Mouse (Mus musculus): ENCODE results near the gene Vwa7. TPM values are rescaled to one million over a fixed set of nuclear protein-coding genes. Genes with fewer than 3 reads are reported as not detected.

Gene Vwa7
- polyA plus RNA-seq, 1 experiment = 0.05 TPM

GRCm38 (mm10) chr17:35011440-35011839 lies 4.9 kb upstream of the Vwa7 start:
- H3K27me3 ChIP-seq (ENCODE audit: control insufficient read depth, insufficient read depth, insufficient read length) = no peaks in the 10 kb centered on the region
- no peak overlapping the region for H3K4me2 ChIP-seq (ENCODE audit: low read depth)
- H3K4me3 ChIP-seq = no peak overlapping the region
- TF ChIP-seq POLR2A (IDR thresholded peaks at IDR 0.05; ENCODE audit: insufficient read length, low read depth) (peak; percentile 28), CEBPB (IDR thresholded peaks at IDR 0.05; ENCODE audit: insufficient read depth, poor library complexity, severe bottlenecking) (no peak)
- H3K36me3 ChIP-seq (ENCODE audit: control insufficient read depth, insufficient read depth) = peaks cover 39% of the 10 kb centered on the region
- H3ac ChIP-seq (ENCODE audit: control insufficient read depth, insufficient read length) = no peak overlapping the region
- peaks cover 4% of the 10 kb centered on the region for H3K79me2 ChIP-seq (ENCODE audit: control insufficient read depth, insufficient read depth)

DNA sequence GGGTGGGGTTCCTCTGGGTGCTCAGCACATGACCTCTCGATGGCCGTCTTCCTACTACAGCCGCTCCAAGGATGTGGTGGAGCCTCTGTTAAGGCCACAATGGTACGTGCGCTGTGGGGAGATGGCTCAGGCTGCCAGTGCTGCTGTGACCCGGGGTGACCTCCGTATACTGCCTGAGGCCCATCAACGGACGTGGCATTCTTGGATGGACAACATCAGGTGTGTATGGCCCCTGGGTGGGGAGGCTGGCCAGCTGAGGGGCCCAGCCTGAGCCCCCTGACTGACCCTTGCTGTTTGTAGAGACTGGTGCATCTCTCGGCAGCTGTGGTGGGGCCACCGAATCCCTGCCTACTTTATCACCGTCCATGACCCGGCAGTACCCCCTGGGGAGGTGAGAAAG lies 3.9 kb upstream of the Vwa7 start:
- H3K27me3 ChIP-seq (ENCODE audit: control insufficient read depth, insufficient read depth, insufficient read length) = no peaks in the 10 kb centered on the region
- H3K79me2 ChIP-seq (ENCODE audit: control insufficient read depth, insufficient read depth) = peaks cover 4% of the 10 kb centered on the region
- no peak for TF ChIP-seq POLR2AphosphoS2 (IDR thresholded peaks at IDR 0.05; ENCODE audit: insufficient read length, low read depth)
- no peak for TF ChIP-seq SRF (IDR thresholded peaks at IDR 0.05; ENCODE audit: control insufficient read depth, insufficient read length, low read depth)
- peak; percentile 19 for TF ChIP-seq POLR2A (IDR thresholded peaks at IDR 0.05; ENCODE audit: insufficient read length, low read depth)
- no peak overlapping the region for H3K4me3 ChIP-seq
- peaks cover 29% of the 10 kb centered on the region for H3K36me3 ChIP-seq (ENCODE audit: control insufficient read depth, insufficient read depth)
- H3ac ChIP-seq (ENCODE audit: control insufficient read depth, insufficient read length) = no peak overlapping the region
- no peak overlapping the region for H3K4me2 ChIP-seq (ENCODE audit: low read depth)

DNA sequence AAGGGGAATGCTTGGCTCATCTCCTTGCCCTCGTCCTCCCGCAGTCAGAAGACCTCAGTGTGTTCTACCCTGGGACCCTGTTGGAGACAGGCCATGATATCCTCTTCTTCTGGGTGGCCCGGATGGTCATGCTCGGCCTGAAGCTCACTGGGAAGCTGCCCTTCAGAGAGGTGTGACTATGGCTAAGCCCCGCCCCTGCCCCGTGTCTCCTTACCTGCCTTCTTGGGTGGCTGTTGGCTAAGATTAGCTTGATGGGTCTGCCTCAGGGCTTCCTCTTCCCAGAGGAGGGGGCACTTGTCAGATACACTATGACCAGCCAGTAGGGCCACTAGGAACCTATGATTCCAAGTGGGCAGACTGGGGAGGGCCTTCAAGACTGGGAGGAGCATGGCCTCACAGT lies 3.2 kb upstream of the Vwa7 start:
- TF ChIP-seq REST (IDR thresholded peaks at IDR 0.05; ENCODE audit: insufficient read depth, insufficient read length) (no peak), TCF12 (IDR thresholded peaks at IDR 0.05; ENCODE audit: insufficient read depth, poor library complexity, severe bottlenecking) (no peak), E2F4 (IDR thresholded peaks at IDR 0.05; ENCODE audit: insufficient read depth) (no peak), CEBPB (IDR thresholded peaks at IDR 0.05; ENCODE audit: insufficient read depth, poor library complexity, severe bottlenecking) (no peak), USF1 (IDR thresholded peaks at IDR 0.05; ENCODE audit: low read depth) (no peak), TCF3 (IDR thresholded peaks at IDR 0.05; ENCODE audit: insufficient read length, low read depth) (no peak), MYOG (IDR thresholded peaks at IDR 0.05; ENCODE audit: control insufficient read depth in 1 of 3, insufficient read depth in 1 of 3, insufficient read length in 2 of 3, low read depth in 2 of 3) (no peak), POLR2AphosphoS2 (IDR thresholded peaks at IDR 0.05; ENCODE audit: insufficient read length, low read depth) (no peak), MAX (IDR thresholded peaks at IDR 0.05; ENCODE audit: low read depth) (no peak), MYOD1 (IDR thresholded peaks at IDR 0.05; ENCODE audit: control insufficient read depth in 1 of 3, insufficient read length in 2 of 3, low read depth in 2 of 3) (no peak), SRF (IDR thresholded peaks at IDR 0.05; ENCODE audit: control insufficient read depth, insufficient read length, low read depth) (no peak), POLR2A (IDR thresholded peaks at IDR 0.05; ENCODE audit: insufficient read length, low read depth) (no peak)
- H3K4me3 ChIP-seq = no peak overlapping the region

GRCm38 (mm10) chr17:35015296-35015695 lies 1.1 kb upstream of the Vwa7 start:
- no peak overlapping the region for H3K4me2 ChIP-seq (ENCODE audit: low read depth)
- no peak overlapping the region for H3K4me3 ChIP-seq
- peaks cover 16% of the 10 kb centered on the region for H3K36me3 ChIP-seq (ENCODE audit: control insufficient read depth, insufficient read depth)
- H3K27me3 ChIP-seq (ENCODE audit: control insufficient read depth, insufficient read depth, insufficient read length) = no peaks in the 10 kb centered on the region
- no peaks in the 10 kb centered on the region for H3K79me2 ChIP-seq (ENCODE audit: control insufficient read depth, insufficient read depth)
- H3ac ChIP-seq (ENCODE audit: control insufficient read depth, insufficient read length) = no peak overlapping the region
- TF ChIP-seq TCF12 (IDR thresholded peaks at IDR 0.05; ENCODE audit: insufficient read depth, poor library complexity, severe bottlenecking) (no peak), MAX (IDR thresholded peaks at IDR 0.05; ENCODE audit: low read depth) (no peak), CEBPB (IDR thresholded peaks at IDR 0.05; ENCODE audit: insufficient read depth, poor library complexity, severe bottlenecking) (no peak), POLR2A (IDR thresholded peaks at IDR 0.05; ENCODE audit: insufficient read length, low read depth) (no peak), REST (IDR thresholded peaks at IDR 0.05; ENCODE audit: insufficient read depth, insufficient read length) (no peak), TCF3 (IDR thresholded peaks at IDR 0.05; ENCODE audit: insufficient read length, low read depth) (no peak), POLR2AphosphoS2 (IDR thresholded peaks at IDR 0.05; ENCODE audit: insufficient read length, low read depth) (no peak), MYOG (IDR thresholded peaks at IDR 0.05; ENCODE audit: control insufficient read depth in 1 of 3, insufficient read depth in 1 of 3, insufficient read length in 2 of 3, low read depth in 2 of 3) (no peak), E2F4 (IDR thresholded peaks at IDR 0.05; ENCODE audit: insufficient read depth) (no peak), MYOD1 (IDR thresholded peaks at IDR 0.05; ENCODE audit: control insufficient read depth in 1 of 3, insufficient read length in 2 of 3, low read depth in 2 of 3) (no peak), USF1 (IDR thresholded peaks at IDR 0.05; ENCODE audit: low read depth) (no peak), SRF (IDR thresholded peaks at IDR 0.05; ENCODE audit: control insufficient read depth, insufficient read length, low read depth) (no peak)

More for the DNA sequence above, 3.2 kb upstream of the Vwa7 start:
- Histone ChIP-seq H3K79me2 (ENCODE audit: control insufficient read depth, insufficient read depth) (no peaks in the 10 kb centered on the region), H3K27me3 (ENCODE audit: control insufficient read depth, insufficient read depth, insufficient read length) (no peaks in the 10 kb centered on the region), H3K36me3 (ENCODE audit: control insufficient read depth, insufficient read depth) (peaks cover 23% of the 10 kb centered on the region), H3K4me2 (ENCODE audit: low read depth) (no peak overlapping the region), H3ac (ENCODE audit: control insufficient read depth, insufficient read length) (no peak overlapping the region)

- Histone ChIP-seq H3K4me2 (ENCODE audit: low read depth) (no peak overlapping the region), H3K79me2 (ENCODE audit: control insufficient read depth, insufficient read depth) (no peaks in the 10 kb centered on the region), H3ac (ENCODE audit: control insufficient read depth, insufficient read length) (no peak overlapping the region), H3K4me3 (no peak overlapping the region), H3K36me3 (ENCODE audit: control insufficient read depth, insufficient read depth) (peaks cover 9% of the 10 kb centered on the region), H3K27me3 (ENCODE audit: control insufficient read depth, insufficient read depth, insufficient read length) (no peaks in the 10 kb centered on the region)
- TF ChIP-seq CEBPB (IDR thresholded peaks at IDR 0.05; ENCODE audit: insufficient read depth, poor library complexity, severe bottlenecking) = no peak
- TF ChIP-seq MYOG (IDR thresholded peaks at IDR 0.05; ENCODE audit: control insufficient read depth in 1 of 3, insufficient read depth in 1 of 3, insufficient read length in 2 of 3, low read depth in 2 of 3) = no peak
- peak; percentile 73 for TF ChIP-seq POLR2AphosphoS2 (IDR thresholded peaks at IDR 0.05; ENCODE audit: insufficient read length, low read depth)
- TF ChIP-seq USF1 (IDR thresholded peaks at IDR 0.05; ENCODE audit: low read depth) = no peak
These were observed 669 bp downstream of the Vwa7 start for GRCm38 (mm10) chr17:35016791-35017705.

Measured in myocyte (in vitro differentiated cells).